Mouse (Mus musculus): Measurements from ENCODE around the gene Gm20388.

The Gm20388 gene

GRCm38 (mm10) chr8:120383713-120384112, 473.1 kb downstream of the Gm20388 start:
- no peak for DNase-seq (ENCODE audit: low spot score in 2 of 2)

GRCm38 (mm10) chr8:120384745-120385144, 474.1 kb downstream of the Gm20388 start:
- no peak for DNase-seq (ENCODE audit: low spot score in 2 of 2)

DNA sequence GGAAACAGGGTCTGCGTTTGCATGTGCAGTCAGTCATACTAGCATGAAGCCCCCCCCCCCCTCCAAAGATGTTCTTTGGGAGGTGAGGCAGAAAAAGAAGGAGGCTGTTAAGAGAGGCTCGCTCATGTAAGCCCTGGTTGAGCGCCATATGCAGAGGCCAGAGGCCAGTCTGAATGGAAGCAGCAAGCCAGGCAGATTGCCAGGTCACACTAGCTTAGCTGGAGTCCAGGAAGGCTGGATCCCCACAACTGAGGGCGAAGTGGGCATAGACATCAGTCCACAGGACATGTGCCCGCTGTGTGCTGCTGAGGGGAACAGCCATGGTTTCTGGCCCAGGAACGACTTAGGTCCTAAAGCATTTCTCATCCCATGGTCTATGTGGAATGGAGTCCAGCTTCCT, 477.6 kb downstream of the Gm20388 start:
- DNase-seq (ENCODE audit: low spot score in 2 of 2) = no peak

DNA sequence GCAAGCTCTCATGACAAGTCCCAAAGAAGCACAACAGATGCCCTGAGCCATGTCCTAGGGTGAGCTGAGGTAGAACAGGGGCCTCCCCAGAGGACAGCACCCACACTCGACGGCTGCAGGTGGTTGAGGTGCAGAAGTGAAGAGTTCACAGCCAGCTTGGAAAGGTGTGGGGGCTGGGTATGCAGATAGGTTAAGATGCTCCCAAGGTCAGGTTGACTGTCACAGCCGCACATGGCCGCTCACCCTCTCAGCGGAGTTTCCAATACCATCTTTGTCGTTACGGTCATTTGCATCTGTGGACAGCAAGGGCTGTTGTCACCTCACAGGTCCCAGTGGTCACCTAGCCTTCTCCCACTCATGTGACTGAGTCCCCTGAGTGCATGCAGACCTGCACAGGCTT, 480.0 kb downstream of the Gm20388 start:
- DNase-seq (ENCODE audit: low spot score in 2 of 2) = no peak

DNA sequence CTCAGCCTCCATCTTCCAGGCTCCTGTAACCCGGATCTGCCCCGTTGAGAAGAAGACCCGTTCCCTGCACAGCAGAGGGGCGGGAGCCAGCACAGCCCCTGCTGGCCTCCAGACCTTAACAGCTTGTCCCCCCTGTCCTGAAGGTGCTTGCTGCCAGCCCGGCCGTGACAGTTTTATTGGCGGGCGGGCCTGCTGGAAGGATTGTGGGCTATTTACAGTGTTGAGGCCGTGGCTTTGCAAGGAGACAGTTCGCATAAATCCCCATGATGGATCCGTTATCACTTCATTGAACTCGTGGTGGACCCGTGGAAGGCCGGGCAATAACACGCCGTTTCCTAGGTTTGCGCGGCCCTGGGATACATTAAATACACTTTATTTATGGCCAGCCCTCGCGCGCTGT, 481.2 kb downstream of the Gm20388 start:
- DNase-seq (ENCODE audit: low spot score in 2 of 2) = no peak

GRCm38 (mm10) chr8:120393085-120393484, 482.4 kb downstream of the Gm20388 start:
- no peak for DNase-seq (ENCODE audit: low spot score in 2 of 2)

DNA sequence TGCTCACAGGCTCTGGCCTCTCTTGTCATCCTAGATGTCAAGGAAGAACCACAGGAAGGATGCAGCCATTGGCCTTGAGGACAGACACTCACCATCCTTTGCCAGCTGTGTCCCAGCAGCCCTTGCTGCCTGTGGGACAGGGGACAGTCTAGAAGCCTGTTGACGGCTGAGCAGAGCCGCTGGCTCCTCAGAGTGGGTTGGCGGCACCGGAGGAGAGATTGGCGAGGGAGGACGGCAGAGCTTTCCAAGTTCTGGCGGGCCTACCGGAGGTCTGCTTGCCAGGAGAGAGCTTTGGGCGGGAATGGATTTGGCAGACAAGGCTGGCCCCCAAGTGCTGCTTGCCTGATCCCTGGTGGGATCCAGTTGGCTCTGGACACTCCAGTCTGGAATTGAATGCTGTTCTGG, 483.2 kb downstream of the Gm20388 start:
- no peak for DNase-seq (ENCODE audit: low spot score in 2 of 2)

DNA sequence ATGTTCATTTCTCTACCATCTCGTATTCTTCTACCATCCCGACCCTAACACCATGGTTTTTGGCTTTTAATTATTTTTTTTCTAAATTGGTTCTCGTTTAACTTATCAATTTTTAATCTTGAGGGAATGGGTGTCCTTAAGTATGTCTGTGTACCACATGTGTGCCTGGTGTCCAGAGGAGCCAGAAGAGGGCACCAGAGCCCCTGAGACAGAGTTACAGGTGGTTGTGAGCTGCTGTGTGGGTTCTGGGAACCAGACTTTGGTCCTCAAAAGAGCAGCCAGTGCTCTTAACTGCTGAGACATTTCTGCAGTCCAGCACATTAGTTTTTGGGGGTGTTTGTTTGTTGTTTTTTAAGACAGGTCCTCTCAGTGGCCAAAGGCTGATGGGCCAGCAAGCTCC, 485.3 kb downstream of the Gm20388 start:
- no peak for DNase-seq (ENCODE audit: low spot score in 2 of 2)

- DNase-seq (ENCODE audit: low spot score in 2 of 2) = no peak
These were observed 486.1 kb downstream of the Gm20388 start for GRCm38 (mm10) chr8:120396756-120397155.

DNA sequence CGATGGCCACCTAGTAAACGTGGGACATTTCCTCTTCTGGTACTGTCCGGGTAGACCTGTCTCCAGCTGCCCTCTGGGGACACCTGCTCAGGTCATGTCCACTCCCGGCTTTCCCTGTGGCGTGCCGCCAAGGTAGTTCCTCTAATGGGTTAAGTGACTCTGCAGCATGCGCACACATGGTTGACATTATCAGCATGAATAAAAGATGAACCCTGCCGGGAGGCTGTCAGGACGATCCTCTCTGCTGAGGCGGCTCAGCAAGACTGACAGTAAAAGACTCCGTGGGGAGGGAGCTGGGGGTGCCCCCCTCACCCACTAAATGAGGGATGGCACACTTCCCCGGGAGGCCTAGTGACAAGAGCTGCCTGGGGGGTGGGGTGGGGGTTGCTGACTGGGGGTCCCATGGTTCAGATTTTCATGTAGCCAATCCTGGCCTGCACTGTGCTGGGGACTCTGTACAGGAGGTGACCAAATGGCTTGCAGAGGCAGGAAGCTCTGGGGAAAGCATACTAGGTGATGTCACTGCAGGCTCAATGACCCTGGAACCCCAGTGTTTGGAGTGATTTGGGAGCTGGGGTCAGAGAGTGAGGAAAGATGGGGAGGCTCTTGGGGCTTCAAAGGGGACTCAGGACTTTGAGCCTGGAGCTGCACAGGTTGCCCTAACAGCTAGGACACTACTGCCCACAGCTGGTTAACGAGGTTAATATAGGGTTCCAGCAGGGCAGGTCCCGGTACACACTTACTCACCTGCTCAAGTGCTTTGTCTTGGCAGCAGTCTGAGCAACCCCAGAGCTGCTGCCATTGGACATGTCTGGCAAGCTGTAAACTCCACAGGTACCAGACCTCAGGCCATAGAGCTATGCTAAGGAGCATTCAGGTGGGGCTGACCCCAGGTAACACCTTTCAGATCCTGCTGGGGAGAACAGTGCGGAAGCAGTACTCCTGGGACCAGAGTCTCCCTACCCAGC, 487.1 kb downstream of the Gm20388 start:
- no peak for DNase-seq (ENCODE audit: low spot score in 2 of 2)

DNA sequence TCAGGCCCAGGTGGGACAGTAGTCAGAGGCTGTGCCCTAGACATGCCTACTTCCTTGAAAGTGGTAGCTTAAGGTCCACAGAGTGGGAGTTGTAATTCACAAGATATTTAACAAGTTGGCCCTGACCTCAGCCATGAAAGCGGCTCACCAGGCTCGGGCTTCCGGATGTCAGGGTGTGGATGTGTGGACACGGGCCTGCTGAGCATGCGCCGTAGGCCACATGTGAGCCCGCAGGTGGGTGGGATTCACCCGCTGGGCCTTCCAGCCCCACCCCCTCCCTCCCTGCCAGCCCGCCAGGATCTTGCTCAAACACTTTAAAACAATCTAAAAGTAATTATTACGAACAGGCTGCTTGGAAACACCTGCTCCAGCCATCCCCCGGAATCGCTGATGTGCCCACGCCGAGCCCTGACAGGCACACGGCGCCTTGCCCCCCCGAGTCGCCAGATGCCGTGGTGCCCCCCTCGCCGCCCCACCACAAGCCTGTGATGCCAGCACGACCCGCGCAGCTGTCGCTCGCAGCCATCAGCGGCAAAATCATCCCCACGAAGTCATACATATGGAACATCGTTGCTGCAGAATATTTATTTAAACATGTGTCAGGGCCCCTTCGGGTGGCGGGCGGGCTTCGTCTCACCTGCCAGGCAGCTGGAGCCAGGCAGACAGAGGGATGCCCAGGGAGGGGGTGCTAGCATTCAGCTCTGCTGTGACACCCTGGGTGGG, 488.7 kb downstream of the Gm20388 start:
- DNase-seq (ENCODE audit: low spot score in 2 of 2) = no peak

GRCm38 (mm10) chr8:120401216-120401615, 490.6 kb downstream of the Gm20388 start:
- no peak for DNase-seq (ENCODE audit: low spot score in 2 of 2)

- no peak for DNase-seq (ENCODE audit: low spot score in 2 of 2)
These were observed 491.1 kb downstream of the Gm20388 start for GRCm38 (mm10) chr8:120401712-120402111.

- no peak for DNase-seq (ENCODE audit: low spot score in 2 of 2)
These were observed 493.1 kb downstream of the Gm20388 start for GRCm38 (mm10) chr8:120403606-120404269.

- DNase-seq (ENCODE audit: low spot score in 2 of 2) = no peak
These were observed 494.0 kb downstream of the Gm20388 start for GRCm38 (mm10) chr8:120404609-120405036.

- DNase-seq (ENCODE audit: low spot score in 2 of 2) = no peak
These were observed 495.5 kb downstream of the Gm20388 start for GRCm38 (mm10) chr8:120406008-120406632.

- peak; percentile 55 to 56 for DNase-seq (ENCODE audit: low spot score in 2 of 2)
These were observed 497.1 kb downstream of the Gm20388 start for GRCm38 (mm10) chr8:120407701-120408240.

DNA sequence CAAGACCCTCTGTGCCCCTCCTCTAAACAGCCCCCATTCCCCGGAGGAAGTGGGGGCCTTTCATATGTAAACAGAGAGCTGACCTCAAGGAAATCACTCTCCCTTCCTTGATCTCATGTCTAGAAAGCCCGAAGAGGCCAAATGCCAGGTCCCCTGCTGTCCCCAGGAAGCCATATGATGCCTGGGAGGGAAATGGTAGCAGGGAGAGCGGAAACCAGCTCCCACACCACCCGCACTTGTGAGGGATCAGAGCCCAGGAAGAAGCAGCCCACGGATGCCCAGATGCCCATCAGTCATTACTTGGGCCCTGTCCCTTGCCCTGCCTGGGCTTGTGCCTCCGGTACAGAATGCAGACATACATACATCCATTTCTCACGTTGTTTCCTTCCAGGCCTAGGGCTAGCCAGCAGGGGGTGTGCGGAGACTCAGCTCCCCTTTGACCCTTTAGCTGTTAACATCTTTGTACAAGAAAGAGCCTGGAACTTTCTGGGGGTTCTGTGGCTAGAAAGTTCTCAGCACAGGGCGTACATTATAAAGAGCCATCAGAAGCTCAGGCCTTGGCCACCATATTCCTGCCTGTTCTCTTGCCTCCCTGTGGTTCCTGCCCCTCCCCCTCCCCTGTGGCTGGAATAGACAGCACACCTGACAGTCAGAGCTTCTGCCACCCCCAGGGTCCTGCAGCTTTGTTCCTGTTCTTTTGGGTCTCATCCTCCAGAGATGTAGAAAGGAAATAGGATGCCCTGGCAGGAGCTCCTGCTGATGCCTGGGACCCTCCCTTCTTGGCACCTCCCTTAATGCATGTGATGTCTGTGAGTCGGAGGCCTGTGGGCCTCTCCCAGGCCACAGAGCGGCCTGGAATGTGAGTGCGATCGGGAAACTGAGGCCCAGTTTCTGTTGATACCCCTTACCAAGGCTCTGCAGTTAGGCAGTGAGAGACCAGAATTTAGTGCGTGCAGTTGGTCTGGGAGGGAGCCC, 497.9 kb downstream of the Gm20388 start:
- no peak for DNase-seq (ENCODE audit: low spot score in 2 of 2)

DNA sequence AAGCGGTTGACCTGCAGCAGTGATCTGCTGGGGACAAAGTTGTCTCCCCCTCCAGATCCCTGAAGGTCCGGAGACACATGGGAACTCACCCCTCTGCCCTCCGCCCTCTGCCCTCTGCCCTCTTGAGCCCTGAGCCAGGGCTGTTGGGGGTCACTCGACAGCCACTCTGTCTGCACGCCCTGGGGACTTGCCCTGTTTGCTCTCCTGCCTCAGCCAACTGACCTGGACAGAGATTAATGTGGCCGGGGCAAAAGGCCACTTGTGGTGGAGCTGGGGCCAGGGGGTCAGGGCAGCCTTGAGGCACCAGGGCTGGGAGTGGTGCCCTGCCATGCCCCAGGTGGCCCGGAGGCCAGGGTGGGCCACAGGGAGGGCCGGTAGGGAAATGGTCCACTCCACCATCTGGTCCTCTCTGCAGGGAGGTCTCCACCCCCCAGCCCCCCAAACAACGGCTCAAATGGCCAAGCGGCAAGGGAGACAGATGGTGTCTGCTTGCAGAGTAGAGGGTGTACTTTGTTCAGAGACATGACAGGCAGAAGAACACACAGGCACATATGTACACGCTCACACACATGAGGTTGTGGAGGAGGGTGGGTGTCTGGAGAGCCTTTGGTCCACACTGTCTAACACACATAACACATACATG, 498.9 kb downstream of the Gm20388 start:
- no peak for DNase-seq (ENCODE audit: low spot score in 2 of 2)

GRCm38 (mm10) chr8:120411059-120411458, 500.4 kb downstream of the Gm20388 start:
- no peak for DNase-seq (ENCODE audit: low spot score in 2 of 2)

Data from heart, adult 9 months (tissue).